Mouse (Mus musculus): ENCODE measurements at regions not wholly inside any gene's neighbourhood (a gene's known extent, or its start where the extent isn't known, plus 50 kb on each side); places are given as distances from the start of the nearest gene placed in this dataset.
A peak's percentile ranks its signal among the peaks of the same experiment; 100 is the strongest.

GRCm38 (mm10) chr15:15329796-15330195, 1398.8 kb upstream of the Cdh9 start:
- peak; percentile 18 for DNase-seq (ENCODE audit: low read depth, low spot score)

GRCm38 (mm10) chr15:15331947-15332346, 1396.6 kb upstream of the Cdh9 start:
- DNase-seq (ENCODE audit: low read depth, low spot score) = no peak

- DNase-seq (ENCODE audit: low read depth, low spot score) = no peak
These were observed 1366.7 kb upstream of the Cdh9 start for GRCm38 (mm10) chr15:15361841-15362240.

GRCm38 (mm10) chr15:15392300-15393022, 1336.1 kb upstream of the Cdh9 start:
- DNase-seq (ENCODE audit: low read depth, low spot score) = no peak

Measured in retina, adult 2 months (tissue).